Mouse (Mus musculus): ENCODE results near the gene Utp14b. TPM values are rescaled to one million over a fixed set of nuclear protein-coding genes. Genes with fewer than 3 reads are reported as not detected.

The Utp14b gene
- polyA plus RNA-seq, 1 experiment: 6.5 TPM

- Histone ChIP-seq H3K27ac (ENCODE audit: insufficient read depth, low read length) (no peak overlapping the region), H3K27me3 (ENCODE audit: control insufficient read depth, insufficient read depth, low read length) (no peaks in the 10 kb centered on the region), H3K4me1 (ENCODE audit: control insufficient read depth, insufficient read depth, low read length) (no peaks in the 10 kb centered on the region), H3K4me3 (replicated peaks; ENCODE audit: insufficient read depth, low read depth, low read length) (no peak overlapping the region)
- WGBS: 88% methylated on average over 9 of the region's 9 CpGs
- DNase-seq: no peak
- TF ChIP-seq POLR2A (IDR thresholded peaks at IDR 0.05; ENCODE audit: borderline replicate concordance, insufficient read depth, low read length) (no peak), CTCF (IDR thresholded peaks at IDR 0.05; ENCODE audit: borderline replicate concordance, insufficient read depth, low read depth, low read length) (no peak)
Measured at GRCm38 (mm10) chr1:78694503-78695258, 36.8 kb downstream of the Utp14b start.

- WGBS: 86% methylated on average over 2 of the region's 2 CpGs
- no peak for DNase-seq
- TF ChIP-seq CTCF (IDR thresholded peaks at IDR 0.05; ENCODE audit: borderline replicate concordance, insufficient read depth, low read depth, low read length): no peak
- no peak for TF ChIP-seq POLR2A (IDR thresholded peaks at IDR 0.05; ENCODE audit: borderline replicate concordance, insufficient read depth, low read length)
- H3K4me1 ChIP-seq (ENCODE audit: control insufficient read depth, insufficient read depth, low read length): no peaks in the 10 kb centered on the region
- H3K27ac ChIP-seq (ENCODE audit: insufficient read depth, low read length): no peak overlapping the region
- H3K4me3 ChIP-seq (replicated peaks; ENCODE audit: insufficient read depth, low read depth, low read length): no peak overlapping the region
- no peaks in the 10 kb centered on the region for H3K27me3 ChIP-seq (ENCODE audit: control insufficient read depth, insufficient read depth, low read length)
Measured at GRCm38 (mm10) chr1:78696305-78696704, 38.5 kb downstream of the Utp14b start.

GRCm38 (mm10) chr1:78696903-78697302 is 39.1 kb downstream of the Utp14b start:
- H3K4me3 ChIP-seq (replicated peaks; ENCODE audit: insufficient read depth, low read depth, low read length): no peak overlapping the region
- TF ChIP-seq POLR2A (IDR thresholded peaks at IDR 0.05; ENCODE audit: borderline replicate concordance, insufficient read depth, low read length): no peak
- no peak for TF ChIP-seq CTCF (IDR thresholded peaks at IDR 0.05; ENCODE audit: borderline replicate concordance, insufficient read depth, low read depth, low read length)
- no peak overlapping the region for H3K27ac ChIP-seq (ENCODE audit: insufficient read depth, low read length)
- no peak for DNase-seq
- no peaks in the 10 kb centered on the region for H3K4me1 ChIP-seq (ENCODE audit: control insufficient read depth, insufficient read depth, low read length)
- H3K27me3 ChIP-seq (ENCODE audit: control insufficient read depth, insufficient read depth, low read length): no peaks in the 10 kb centered on the region
- 90% methylated on average over 5 of the region's 5 CpGs for WGBS

GRCm38 (mm10) chr1:78698138-78698537 is 40.3 kb downstream of the Utp14b start:
- TF ChIP-seq CTCF (IDR thresholded peaks at IDR 0.05; ENCODE audit: borderline replicate concordance, insufficient read depth, low read depth, low read length) (no peak), POLR2A (IDR thresholded peaks at IDR 0.05; ENCODE audit: borderline replicate concordance, insufficient read depth, low read length) (no peak)
- Histone ChIP-seq H3K4me1 (ENCODE audit: control insufficient read depth, insufficient read depth, low read length) (no peaks in the 10 kb centered on the region), H3K27me3 (ENCODE audit: control insufficient read depth, insufficient read depth, low read length) (no peaks in the 10 kb centered on the region), H3K4me3 (replicated peaks; ENCODE audit: insufficient read depth, low read depth, low read length) (no peak overlapping the region), H3K27ac (ENCODE audit: insufficient read depth, low read length) (no peak overlapping the region)
- DNase-seq: no peak
- WGBS: 40% methylated on average over 6 of the region's 6 CpGs

- 48% methylated on average over 3 of the region's 3 CpGs for WGBS
- no peak overlapping the region for H3K4me3 ChIP-seq (replicated peaks; ENCODE audit: insufficient read depth, low read depth, low read length)
- TF ChIP-seq CTCF (IDR thresholded peaks at IDR 0.05; ENCODE audit: borderline replicate concordance, insufficient read depth, low read depth, low read length) (no peak), POLR2A (IDR thresholded peaks at IDR 0.05; ENCODE audit: borderline replicate concordance, insufficient read depth, low read length) (no peak)
- H3K4me1 ChIP-seq (ENCODE audit: control insufficient read depth, insufficient read depth, low read length): no peaks in the 10 kb centered on the region
- DNase-seq: no peak
- no peak overlapping the region for H3K27ac ChIP-seq (ENCODE audit: insufficient read depth, low read length)
- H3K27me3 ChIP-seq (ENCODE audit: control insufficient read depth, insufficient read depth, low read length): no peaks in the 10 kb centered on the region
Measured at GRCm38 (mm10) chr1:78701740-78702139, 43.9 kb downstream of the Utp14b start.

GRCm38 (mm10) chr1:78702282-78702963 is 44.6 kb downstream of the Utp14b start:
- H3K4me3 ChIP-seq (replicated peaks; ENCODE audit: insufficient read depth, low read depth, low read length): no peak overlapping the region
- 66% methylated on average over 14 of the region's 14 CpGs for WGBS

GRCm38 (mm10) chr1:78702964-78703285 is 45.1 kb downstream of the Utp14b start:
- TF ChIP-seq CTCF (IDR thresholded peaks at IDR 0.05; ENCODE audit: borderline replicate concordance, insufficient read depth, low read depth, low read length) (no peak), POLR2A (IDR thresholded peaks at IDR 0.05; ENCODE audit: borderline replicate concordance, insufficient read depth, low read length) (no peak)
- Histone ChIP-seq H3K27ac (ENCODE audit: insufficient read depth, low read length) (no peak overlapping the region), H3K4me3 (replicated peaks; ENCODE audit: insufficient read depth, low read depth, low read length) (no peak overlapping the region), H3K27me3 (ENCODE audit: control insufficient read depth, insufficient read depth, low read length) (no peaks in the 10 kb centered on the region), H3K4me1 (ENCODE audit: control insufficient read depth, insufficient read depth, low read length) (no peaks in the 10 kb centered on the region)
- WGBS: 100% methylated on average over 2 of the region's 2 CpGs
- DNase-seq: no peak

More at GRCm38 (mm10) chr1:78702282-78702963, 44.6 kb downstream of the Utp14b start:
- Histone ChIP-seq H3K27ac (ENCODE audit: insufficient read depth, low read length) (no peak overlapping the region), H3K4me1 (ENCODE audit: control insufficient read depth, insufficient read depth, low read length) (no peaks in the 10 kb centered on the region), H3K27me3 (ENCODE audit: control insufficient read depth, insufficient read depth, low read length) (no peaks in the 10 kb centered on the region)
- DNase-seq: peak in 1 of 2 experiments; percentile 10
- TF ChIP-seq POLR2A (IDR thresholded peaks at IDR 0.05; ENCODE audit: borderline replicate concordance, insufficient read depth, low read length) (no peak), CTCF (IDR thresholded peaks at IDR 0.05; ENCODE audit: borderline replicate concordance, insufficient read depth, low read depth, low read length) (no peak)

- 81% methylated on average over 10 of the region's 10 CpGs for WGBS
- Histone ChIP-seq H3K27ac (ENCODE audit: insufficient read depth, low read length) (no peak overlapping the region), H3K27me3 (ENCODE audit: control insufficient read depth, insufficient read depth, low read length) (no peaks in the 10 kb centered on the region), H3K4me1 (ENCODE audit: control insufficient read depth, insufficient read depth, low read length) (no peaks in the 10 kb centered on the region), H3K4me3 (replicated peaks; ENCODE audit: insufficient read depth, low read depth, low read length) (no peak overlapping the region)
- TF ChIP-seq POLR2A (IDR thresholded peaks at IDR 0.05; ENCODE audit: borderline replicate concordance, insufficient read depth, low read length): no peak
- no peak for TF ChIP-seq CTCF (IDR thresholded peaks at IDR 0.05; ENCODE audit: borderline replicate concordance, insufficient read depth, low read depth, low read length)
- DNase-seq: no peak
Measured at GRCm38 (mm10) chr1:78706338-78706737, 48.5 kb downstream of the Utp14b start.

Data from cerebellum, adult 2 months (tissue).